20 mouse cellular contexts compared by ENCODE assay signal in genomic region chr16:6640330-6640729, GRCm38 (mm10).
"Had no signal": no experiment of that assay in that cellular context is flagged by ENCODE, and none has a peak within 500 bp of the region (broad histone marks: within the 10 kb centered on the region; RNA-seq: fewer than 3 reads in every experiment).

No protein-coding gene starts in this region.

- ATAC-seq: forebrain, embryonic 13.5 days; forebrain, embryonic 14.5 days; forebrain, embryonic 15.5 days; forebrain, embryonic 16.5 days; forebrain, postnatal 0 days had no signal

- DNase-seq: cerebellum, adult 8-10 months; cerebellum, adult 9-11 months; cerebellum, postnatal 10 days; cerebellum, postnatal 14 days; cerebellum, postnatal 25 days; cerebellum, postnatal 36 days; embryo, embryonic 11 days; forebrain, postnatal 0 days; gastrocnemius, adult 2 months; gastrocnemius, postnatal 10 days; gastrocnemius, postnatal 14 days; gastrocnemius, postnatal 25 days; gastrocnemius, postnatal 36 days; heart, adult 11 months; heart, adult 18-20 months; heart, adult 2 months had no signal
